Mouse (Mus musculus) lung, adult 2 months (tissue): Measurements from ENCODE around the gene Mcoln3. TPM values are rescaled to one million over a fixed set of nuclear protein-coding genes. Genes with fewer than 3 reads are reported as not detected.
A peak's percentile ranks its signal among the peaks of the same experiment; 100 is the strongest.

Experiments
- DNase-seq: peaks from one replicate; pipeline ENCODE4 v3.0.0; 2022
- H3K4me1 ChIP-seq: fragments of 200-500 bp; 2 replicates; pipeline ENCODE4 v1.6.1; 2011; ENCODE audit warnings: low read length; ENCODE audit not compliant: control insufficient read depth, insufficient read depth
- H3K4me3 ChIP-seq: fragments of 200-500 bp; replicated peaks from 2 replicates; pipeline ENCODE3; 2011; ENCODE audit warnings: low read depth, mild to moderate bottlenecking, control low read depth, low read length; ENCODE audit errors: extremely low read depth
- CTCF ChIP-seq: fragments of 200-500 bp; IDR thresholded peaks from 2 replicates; pipeline ENCODE4 v1.5.1; 2011; ENCODE audit warnings: mild to moderate bottlenecking, low read length, control low read depth; ENCODE audit not compliant: insufficient read depth
- POLR2A ChIP-seq: fragments of 200-500 bp; IDR thresholded peaks from 2 replicates; pipeline ENCODE4 v1.6.1; 2011; ENCODE audit warnings: low read depth, mild to moderate bottlenecking, control low read depth, low read length, borderline replicate concordance; ENCODE audit errors: extremely low read depth
- WGBS: fragments of 180-500 bp; shearing (Covaris S2); methylation state at CpG from one replicate; pipeline ENCODE4 v1.1.7; 2018; 5-methylcytosine and 5-hydroxymethylcytosine counted together
- polyA plus RNA-seq: library from polyadenylated mRNA; depleted of rRNA; stranded (reverse); fragments of >200 nt; gene quantifications from 2 replicates; pipeline ENCODE4 v1.2.3, GENCODE M21; 2012

Gene Mcoln3
- polyA plus RNA-seq, 1 experiment, result 9.0 TPM

DNA sequence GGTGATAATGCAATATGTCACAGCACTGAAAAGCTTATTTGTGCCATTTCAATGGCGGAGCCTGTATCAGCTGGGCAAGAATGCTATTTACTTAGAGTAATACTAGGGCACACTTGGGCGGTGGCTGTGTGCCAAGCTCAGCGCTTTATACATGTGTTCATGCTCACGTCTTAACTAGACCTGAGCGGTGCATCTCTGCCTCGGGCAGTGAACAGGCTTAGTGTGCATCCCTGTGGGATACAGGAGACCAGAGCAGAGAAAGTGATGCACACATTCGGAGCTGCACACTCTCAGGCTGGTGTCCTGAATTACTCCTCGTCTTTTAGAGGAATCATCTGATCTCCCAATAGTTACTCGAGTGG lies 6.2 kb downstream of the Mcoln3 start:
- Histone ChIP-seq H3K4me1 (no peaks in the 10 kb centered on the region), H3K4me3 (no peak overlapping the region)
- no peak for DNase-seq
- TF ChIP-seq POLR2A (no peak), CTCF (no peak)
- 68% methylated on average over 9 of the region's 9 CpGs for WGBS

DNA sequence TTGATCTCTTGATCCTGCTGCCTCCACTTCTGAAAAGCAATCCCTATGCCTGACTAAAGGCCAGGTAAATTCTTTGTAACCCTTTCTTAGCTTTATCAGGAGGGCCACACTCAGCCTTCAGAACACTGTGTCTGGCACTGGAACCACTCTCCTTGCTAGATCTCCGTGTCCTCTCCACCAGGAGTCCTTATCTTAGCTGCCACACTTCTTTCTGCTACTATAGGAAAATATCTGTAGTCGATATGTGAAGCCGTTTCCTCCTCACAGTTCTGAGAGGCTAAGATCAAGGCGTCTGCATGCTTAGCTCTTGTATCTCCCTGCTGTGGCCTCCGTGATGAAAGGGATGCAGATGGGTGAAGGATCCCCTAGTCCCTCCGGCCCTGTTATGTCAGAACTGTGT lies 10.0 kb downstream of the Mcoln3 start:
- 52% methylated on average over 6 of the region's 6 CpGs for WGBS
- TF ChIP-seq POLR2A (no peak), CTCF (no peak)
- no peak for DNase-seq
- H3K4me3 ChIP-seq, result no peak overlapping the region
- no peaks in the 10 kb centered on the region for H3K4me1 ChIP-seq

DNA sequence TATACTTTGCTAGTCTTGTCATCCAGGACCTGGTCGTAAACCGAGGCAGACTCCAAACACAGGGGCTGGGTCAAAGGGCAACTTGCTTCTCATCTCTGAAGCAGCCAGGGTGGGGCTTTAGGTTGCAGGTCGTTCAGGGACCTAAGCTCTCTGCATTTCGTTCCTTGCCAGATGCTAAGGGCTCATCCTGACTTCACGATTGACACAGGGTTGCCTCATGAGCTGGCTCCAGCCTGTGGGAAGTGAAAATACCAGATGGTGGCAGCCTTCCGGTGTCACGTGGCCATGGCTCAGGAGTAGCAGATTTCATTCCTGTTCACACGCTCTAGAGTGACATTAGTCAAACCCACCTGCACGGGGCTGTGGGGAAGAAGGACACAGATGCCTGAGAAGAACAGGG lies 17.6 kb downstream of the Mcoln3 start:
- no peak for TF ChIP-seq CTCF
- TF ChIP-seq POLR2A, result no peak
- DNase-seq, result no peak
- no peaks in the 10 kb centered on the region for H3K4me1 ChIP-seq
- 65% methylated on average over 9 of the region's 9 CpGs for WGBS
- no peak overlapping the region for H3K4me3 ChIP-seq

DNA sequence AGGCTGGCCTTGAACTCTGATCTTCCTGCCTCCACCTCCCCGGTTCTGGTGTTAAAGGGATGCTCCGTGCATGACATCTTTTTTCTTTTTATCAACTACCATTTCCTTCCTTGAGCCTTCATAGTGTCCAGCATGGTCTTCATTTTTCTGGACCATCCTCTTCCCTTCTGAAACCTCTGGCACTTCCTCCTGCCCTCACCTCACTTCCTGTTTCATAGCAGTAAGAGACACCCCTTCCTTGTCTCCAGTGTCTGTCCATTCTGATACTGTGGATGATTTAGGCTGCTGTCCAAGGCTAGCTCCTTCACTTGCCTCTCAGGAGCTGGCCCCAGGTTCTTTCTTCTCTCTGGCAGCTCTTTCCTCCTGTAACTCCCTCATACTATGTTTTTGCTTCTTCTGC lies 18.2 kb downstream of the Mcoln3 start:
- 64% methylated on average over 2 of the region's 2 CpGs for WGBS
- Histone ChIP-seq H3K4me3 (no peak overlapping the region), H3K4me1 (no peaks in the 10 kb centered on the region)
- TF ChIP-seq POLR2A (no peak), CTCF (no peak)
- DNase-seq, result no peak

DNA sequence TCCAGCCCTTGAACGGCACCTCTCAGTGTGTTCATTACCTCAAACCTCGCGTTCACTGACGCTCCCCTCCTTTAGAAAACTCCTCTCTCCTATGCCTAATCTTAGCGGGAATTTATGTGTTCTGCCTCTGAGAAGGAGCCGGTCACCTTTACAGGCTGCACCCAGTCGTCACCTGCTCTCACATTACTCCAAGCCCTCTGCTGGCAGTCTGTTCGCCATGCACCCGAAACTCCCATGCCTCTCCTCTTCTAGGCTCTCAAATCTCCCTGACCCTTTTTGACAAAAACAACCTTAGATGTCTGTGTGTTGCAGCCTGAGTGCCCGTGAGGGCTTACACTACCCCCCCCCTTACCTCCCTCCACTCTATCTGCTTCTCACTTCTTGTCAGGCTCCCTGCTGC lies 19.2 kb downstream of the Mcoln3 start:
- Histone ChIP-seq H3K4me3 (no peak overlapping the region), H3K4me1 (no peaks in the 10 kb centered on the region)
- TF ChIP-seq POLR2A (no peak), CTCF (peak; percentile 39; the same call in 1 of the 2 replicates)
- no peak for DNase-seq
- WGBS, result 30% methylated on average over 10 of the region's 10 CpGs

DNA sequence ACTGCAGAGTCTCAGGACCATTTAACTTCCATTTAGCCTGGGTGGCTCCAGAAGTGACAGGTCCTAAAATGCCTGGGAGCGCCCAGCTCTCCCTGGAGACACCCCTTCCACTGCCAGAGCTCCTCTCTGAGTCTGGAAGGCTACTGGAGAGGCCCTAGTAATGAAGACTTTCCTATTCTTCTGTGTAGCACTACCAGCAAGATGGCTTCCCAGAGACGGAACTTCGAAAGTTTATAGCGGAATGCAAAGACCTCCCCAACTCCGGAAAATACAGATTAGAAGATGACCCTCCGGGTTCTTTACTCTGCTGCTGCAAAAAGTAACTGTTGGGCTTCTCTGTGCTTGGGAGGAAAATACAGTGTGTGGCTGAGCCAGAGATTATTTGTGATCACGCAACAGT lies 23.0 kb downstream of the Mcoln3 start:
- WGBS, result 91% methylated on average over 7 of the region's 7 CpGs
- TF ChIP-seq POLR2A (no peak), CTCF (no peak)
- Histone ChIP-seq H3K4me1 (no peaks in the 10 kb centered on the region), H3K4me3 (no peak overlapping the region)
- DNase-seq, result no peak

DNA sequence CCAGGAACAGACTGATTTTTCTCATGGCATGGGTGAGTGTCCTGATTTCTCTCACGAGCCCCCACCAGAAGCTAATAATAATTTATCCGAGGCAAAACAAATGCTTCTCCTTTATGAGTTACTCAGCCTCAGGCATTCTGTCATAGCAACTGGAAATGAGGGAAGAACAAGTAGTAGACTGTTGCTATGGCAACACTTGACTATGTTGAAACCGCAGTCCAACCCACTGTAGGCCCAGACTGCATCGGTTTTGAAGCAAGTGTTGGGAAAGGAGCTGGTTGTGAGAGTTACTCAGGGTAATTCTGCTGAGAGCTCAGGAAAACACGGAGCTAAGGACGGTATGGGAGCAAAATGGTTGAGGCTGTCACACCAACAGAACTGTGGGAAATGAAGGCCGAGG lies 25.3 kb downstream of the Mcoln3 start:
- H3K4me3 ChIP-seq, result no peak overlapping the region
- TF ChIP-seq CTCF (no peak), POLR2A (no peak)
- H3K4me1 ChIP-seq, result no peaks in the 10 kb centered on the region
- WGBS, result 87% methylated on average over 7 of the region's 7 CpGs
- no peak for DNase-seq

DNA sequence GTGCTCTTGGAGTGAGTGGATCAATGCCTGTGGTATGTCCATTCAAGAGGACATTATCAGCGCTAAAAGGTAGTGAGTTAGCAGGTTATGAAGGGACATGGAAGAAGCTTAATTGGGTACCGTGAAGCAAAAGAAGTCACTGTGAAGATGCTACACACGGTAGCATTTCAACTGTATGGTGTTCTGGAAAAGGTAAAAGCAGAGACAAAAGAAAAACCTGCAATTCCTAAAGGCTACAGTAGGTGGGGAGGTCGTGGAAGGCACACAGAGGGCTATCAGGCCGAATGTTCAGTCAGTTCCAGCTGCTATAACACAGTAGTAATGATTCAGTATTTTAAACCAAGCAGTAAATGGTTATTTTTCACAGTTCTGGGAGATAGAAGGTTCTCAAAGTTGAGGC lies 28.3 kb downstream of the Mcoln3 start:
- Histone ChIP-seq H3K4me1 (peaks cover 5% of the 10 kb centered on the region), H3K4me3 (no peak overlapping the region)
- DNase-seq, result no peak
- no peak for TF ChIP-seq CTCF
- TF ChIP-seq POLR2A, result no peak
- WGBS, result 59% methylated on average over 5 of the region's 5 CpGs

DNA sequence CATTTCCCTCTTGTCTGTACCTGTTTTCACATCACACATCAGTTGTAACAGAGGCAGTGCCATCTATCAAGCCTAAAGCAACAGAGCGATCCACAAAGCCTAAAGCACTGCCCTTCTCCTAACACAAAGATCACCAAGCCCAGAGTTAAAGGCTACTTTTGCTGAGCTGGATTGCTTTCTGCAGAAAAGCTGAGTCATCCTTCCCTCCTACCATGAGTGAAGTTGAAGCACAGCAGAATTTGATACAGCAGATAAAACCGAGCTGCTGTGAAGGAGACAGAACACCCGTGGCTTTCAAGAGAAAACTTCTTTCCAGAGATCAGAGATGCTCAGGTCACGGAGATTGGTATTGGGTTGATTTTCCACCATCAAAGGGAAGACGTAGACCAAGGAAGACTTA lies 28.9 kb downstream of the Mcoln3 start:
- no peak for DNase-seq
- TF ChIP-seq CTCF (no peak), POLR2A (no peak)
- H3K4me3 ChIP-seq, result no peak overlapping the region
- H3K4me1 ChIP-seq, result peaks cover 8% of the 10 kb centered on the region
- WGBS, result 52% methylated on average over 5 of the region's 5 CpGs

DNA sequence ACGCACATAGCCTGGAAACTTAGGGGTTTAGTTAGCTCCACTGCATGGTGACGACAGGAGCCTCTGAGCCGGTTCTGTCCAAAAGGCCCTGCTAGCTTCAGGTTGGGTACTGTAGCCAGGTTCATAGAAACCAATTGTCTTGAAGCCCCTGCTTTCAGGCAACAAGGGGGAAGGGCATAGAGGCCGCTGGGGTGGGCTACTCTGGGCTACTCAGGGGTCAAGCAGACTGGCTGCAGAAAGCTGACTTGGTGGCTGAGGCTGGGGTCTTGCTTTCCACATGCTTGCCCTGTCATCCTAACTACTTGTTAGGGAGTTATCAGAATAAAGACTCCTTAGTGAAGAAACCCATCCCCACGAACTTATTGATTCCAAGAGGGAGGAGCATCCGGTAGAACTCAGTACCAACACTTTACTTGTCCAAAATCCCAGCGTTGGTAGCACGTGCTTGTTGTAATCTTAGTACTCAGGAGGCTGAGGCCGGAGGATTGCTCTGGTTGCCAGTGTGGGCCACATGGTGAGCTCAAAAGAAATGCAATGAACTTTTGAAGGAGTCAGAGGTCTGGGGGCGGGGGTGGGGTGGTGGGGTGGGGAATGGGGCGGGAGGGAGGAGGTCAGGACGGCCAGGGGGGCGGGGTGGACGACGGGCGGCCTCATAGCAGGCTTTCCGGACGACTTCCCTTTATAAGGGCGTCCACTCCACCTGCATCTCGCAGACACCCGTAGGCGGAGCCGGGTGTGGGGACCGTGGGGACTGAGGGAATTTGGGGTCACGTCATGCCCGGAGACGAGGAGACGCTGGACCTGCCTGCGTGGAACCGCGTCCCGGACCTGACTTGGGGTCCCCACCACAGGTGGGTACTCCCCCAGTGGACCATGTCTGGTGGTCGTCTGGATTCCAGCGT lies 32.2 kb downstream of the Mcoln3 start, which contains the start of gene Mcoln2:
Mcoln2 (plus strand) TSS at position 678 of the 902 bp plus-strand sequence.
- Histone ChIP-seq H3K4me1 (peaks cover 8% of the 10 kb centered on the region), H3K4me3 (peak within 1 kb of the TSS; percentile 51)
- WGBS, result 13% methylated on average over 33 of the region's 34 CpGs
- DNase-seq, result peak; percentile 9
- TF ChIP-seq CTCF, result no peak
- no peak for TF ChIP-seq POLR2A
